ENCODE assay signal across 11 mouse cellular contexts in the genomic region with DNA sequence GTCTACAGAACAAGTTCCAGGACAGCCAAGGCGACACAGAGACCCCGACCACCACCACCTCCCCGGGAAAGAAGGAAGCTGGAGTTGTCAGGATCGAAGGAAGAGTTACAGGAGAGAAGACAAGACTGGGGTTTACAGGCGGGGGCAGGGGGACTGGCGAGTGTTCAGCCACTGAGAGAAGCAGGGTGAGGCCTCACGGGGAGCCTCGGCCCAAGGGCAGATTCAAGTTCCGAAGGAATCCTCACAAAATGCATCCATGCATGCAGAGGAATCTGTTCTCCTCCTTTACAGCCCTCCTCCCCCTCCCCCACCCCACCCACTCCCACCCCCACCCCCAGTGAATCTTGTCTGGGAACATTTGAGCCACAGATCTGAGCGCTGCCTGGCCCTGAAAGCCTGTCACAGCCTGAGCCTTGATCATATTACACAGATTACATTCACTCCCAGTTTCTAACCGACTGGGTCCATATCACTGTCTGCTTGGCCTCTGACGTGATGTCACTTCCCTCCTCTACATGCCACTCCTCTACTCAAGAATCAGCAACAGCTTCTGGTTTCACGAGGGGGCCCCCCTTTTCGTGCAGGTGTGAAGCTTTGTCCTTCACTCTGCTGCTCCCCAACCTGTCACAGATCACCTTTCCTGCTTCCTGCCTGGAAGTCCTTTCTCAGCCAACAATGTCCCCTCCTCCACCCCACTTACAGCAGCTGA. TPM values are rescaled to one million over a fixed set of nuclear protein-coding genes. Genes with fewer than 3 reads are reported as not detected.
DNase-seq lines count a peak whose midpoint lies in the region; ATAC-seq lines count a peak whose summit lies in the region.
"Had no signal": no experiment of that assay in that cellular context is flagged by ENCODE, and none has a peak within 500 bp of the region (broad histone marks: within the 10 kb centered on the region; RNA-seq: fewer than 3 reads in every experiment).

No protein-coding gene starts in this region.

- no peak for ATAC-seq in embryonic facial prominence, embryonic 11.5 days (replicated peaks; ENCODE audit: insufficient number of reproducible peaks, low FRiP score, low TSS enrichment, low read depth)

- 25% methylated on average over 14 of the region's 14 CpGs for WGBS in embryonic facial prominence, embryonic 11.5 days

- H3K36me3 ChIP-seq in embryonic facial prominence, embryonic 11.5 days (replicated peaks; ENCODE audit: control insufficient read depth, insufficient read depth, low read depth, low read length): peaks cover 4% of the 10 kb centered on the region

- H3K27me3 ChIP-seq in embryonic facial prominence, embryonic 11.5 days (ENCODE audit: control insufficient read depth, insufficient read depth, low read length): peaks cover 20% of the 10 kb centered on the region

- H3K4me3 ChIP-seq in embryonic facial prominence, embryonic 11.5 days (ENCODE audit: low read depth, low read length): no peak overlapping the region

- peak; percentile 18 for DNase-seq in adrenal gland, adult 2 months
- no peak for DNase-seq in adrenal gland, postnatal 14 days
- DNase-seq in kidney, adult 11 months: peak; percentile 33
- no peak for DNase-seq in kidney, adult 18-20 months
- peak; percentile 54 for DNase-seq in embryonic facial prominence, embryonic 11.5 days (ENCODE audit: low spot score)
- peak; percentile 56 for DNase-seq in kidney, postnatal 14 days
- no peak for DNase-seq in left cerebral cortex, adult 11 months (ENCODE audit: low spot score)
- no peak for DNase-seq in cerebellum, postnatal 14 days
- DNase-seq: cerebellum, adult 11-12 months; gastrocnemius, postnatal 25 days had no signal

- H3K9ac ChIP-seq in embryonic facial prominence, embryonic 11.5 days (replicated peaks; ENCODE audit: low read length): no peak overlapping the region

- peaks cover 6% of the 10 kb centered on the region for H3K4me1 ChIP-seq in embryonic facial prominence, embryonic 11.5 days (ENCODE audit: control insufficient read depth, insufficient read depth, low read length)

- no peaks in the 10 kb centered on the region for H3K9me3 ChIP-seq in embryonic facial prominence, embryonic 11.5 days (replicated peaks; ENCODE audit: control insufficient read depth, low read length)

- peak overlapping the region; percentile 61; the same call in 1 of the 2 replicates for H3K27ac ChIP-seq in embryonic facial prominence, embryonic 11.5 days (replicated peaks; ENCODE audit: low read depth, low read length)

- no peak overlapping the region; the same call in 1 of the 2 replicates for H3K4me2 ChIP-seq in embryonic facial prominence, embryonic 11.5 days (ENCODE audit: low read depth, low read length)
- H3K4me2 ChIP-seq: midbrain, embryonic 11.5 days had no signal

RNA-seq across cellular contexts. Expression of a gene that starts 5.2 kb away (rescaled TPM):
- 10 to 100 TPM; 47.3 to 53.6 TPM for total RNA-seq in adrenal gland, adult 2 months (2021)
- polyA plus RNA-seq in adrenal gland, adult 2 months (2012; rRNA removed): 119 and 124 TPM in 2 replicates
- total RNA-seq in adrenal gland, postnatal 14 days (2021): 41.5 and 42.1 TPM in 2 replicates
- 16.6 and 17.1 TPM in 2 replicates for polyA plus RNA-seq in embryonic facial prominence, embryonic 11.5 days (2014; fragmentation: Nextera tagmentation; extraction: Ambion mirVana)

RNA-seq across cellular contexts. Expression of a gene that starts 7.6 kb away (rescaled TPM):
- 1 to 10 TPM; 2.7 to 3.5 TPM for total RNA-seq in adrenal gland, adult 2 months (2021)
- polyA plus RNA-seq in adrenal gland, adult 2 months (2012; rRNA removed): 8.4 and 12.3 TPM in 2 replicates
- total RNA-seq in adrenal gland, postnatal 14 days (2021): 2.6 TPM in 2 replicates
- 0.33 and 0.36 TPM in 2 replicates for polyA plus RNA-seq in embryonic facial prominence, embryonic 11.5 days (2014; fragmentation: Nextera tagmentation; extraction: Ambion mirVana)

RNA-seq across cellular contexts. Expression of a gene that starts 45.1 kb away (rescaled TPM):
- total RNA-seq in adrenal gland, adult 2 months (2021): 10 to 100 TPM; 30.9 to 31.3 TPM
- polyA plus RNA-seq in adrenal gland, adult 2 months (2012; rRNA removed): 42.5 and 55.2 TPM in 2 replicates
- total RNA-seq in adrenal gland, postnatal 14 days (2021): 26.3 and 30.5 TPM in 2 replicates
- 18.4 and 19.8 TPM in 2 replicates for polyA plus RNA-seq in embryonic facial prominence, embryonic 11.5 days (2014; fragmentation: Nextera tagmentation; extraction: Ambion mirVana)

Comparison
In these comparisons a context has a peak if more than half of its experiments do, and no peak if none do; other contexts are left out.
1. DNase-seq: peak in adrenal gland, adult 2 months (single experiment), kidney, adult 11 months (single experiment), embryonic facial prominence, embryonic 11.5 days (single experiment) and kidney, postnatal 14 days (single experiment); none in adrenal gland, postnatal 14 days (single experiment), kidney, adult 18-20 months (single experiment), left cerebral cortex, adult 11 months (single experiment) and cerebellum, postnatal 14 days (0 of 2).